Mouse (Mus musculus): Measurements from ENCODE around the gene Gm10310. TPM values are rescaled to one million over a fixed set of nuclear protein-coding genes. Genes with fewer than 3 reads are reported as not detected.
"Not testable (repeated sequence)": the region's sequence is repeated elsewhere in the genome, so short reads cannot be mapped to it uniquely, and the experiment has no call there.

Gm10310 gene
- polyA plus RNA-seq (2012; ENCODE audit: insufficient read depth, insufficient read length, low replicate concordance, missing spikeins), result not detected in 2 replicates

GRCm38 (mm10) chr10:129984962-129985361 is at the start of gene Gm10310:
Gene Gm10310, minus strand, starts transcription at chr10:129985062.
- no CpG with 5 or more reads among the region's 1 CpGs for WGBS
- H3K4me1 ChIP-seq (ENCODE audit: control insufficient read depth, insufficient read depth, low read length); H3K4me3 ChIP-seq (ENCODE audit: insufficient read depth, low read depth, low read length); H3K27ac ChIP-seq (ENCODE audit: insufficient read depth, low read depth, low read length): not testable (repeated sequence)

DNA sequence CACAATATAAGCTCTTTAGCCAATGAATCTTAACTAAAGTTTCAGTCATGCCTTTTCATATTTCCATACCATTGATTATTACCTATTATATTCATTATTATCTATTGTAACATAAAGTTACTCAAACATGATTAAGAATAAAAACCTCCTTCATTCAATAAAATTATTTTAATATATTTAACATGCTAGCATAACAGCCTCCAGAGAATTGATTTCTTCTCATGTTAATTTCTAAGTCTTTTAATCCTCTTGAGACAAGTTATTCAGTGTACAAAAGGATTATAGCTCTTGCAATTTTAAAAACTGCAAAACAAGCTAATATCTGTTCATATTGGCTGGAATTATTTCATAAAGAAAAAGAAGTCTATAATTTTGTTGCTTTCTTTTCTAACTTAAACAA is 45.2 kb upstream of the Gm10310 start, which contains the start of gene Olfr821:
Olfr821 (plus strand) TSS at position 301 of the 400 bp plus-strand sequence.
- no peaks in the 10 kb centered on the region for H3K4me1 ChIP-seq (ENCODE audit: control insufficient read depth, insufficient read depth, low read length)
- H3K27ac ChIP-seq (ENCODE audit: insufficient read depth, low read depth, low read length), result no peak within 1 kb of the TSS
- TF ChIP-seq POLR2A (IDR thresholded peaks at IDR 0.05; ENCODE audit: insufficient read depth, low read depth, low read length), result no peak
- no peak for TF ChIP-seq CTCF (IDR thresholded peaks at IDR 0.05; ENCODE audit: insufficient read depth, low read depth, low read length)
- H3K4me3 ChIP-seq (ENCODE audit: insufficient read depth, low read depth, low read length), result no peak within 1 kb of the TSS

DNA sequence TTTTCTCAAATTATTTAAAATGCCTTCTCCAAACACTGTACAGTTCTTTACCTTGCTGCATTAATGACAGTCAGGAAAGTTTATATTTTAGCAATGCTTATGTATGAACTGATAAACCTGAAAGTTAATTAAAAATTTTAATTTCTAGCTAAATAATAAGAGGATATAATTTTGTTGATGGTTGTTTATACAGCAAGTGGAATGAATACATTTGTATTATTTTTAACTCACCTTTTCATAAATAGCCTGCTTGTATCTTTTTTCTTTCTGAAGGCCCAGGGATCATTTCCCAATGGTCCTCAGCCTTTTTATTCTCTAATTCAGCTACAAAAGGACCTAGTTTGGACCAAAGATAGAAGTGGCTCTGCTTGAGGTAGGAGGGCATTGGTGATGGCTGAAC is 27.5 kb upstream of the Gm10310 start, which contains the start of gene Olfr820:
Olfr820 (plus strand) TSS at position 301 of the 400 bp plus-strand sequence.
- no peak within 1 kb of the TSS for H3K27ac ChIP-seq (ENCODE audit: insufficient read depth, low read depth, low read length)
- H3K4me3 ChIP-seq (ENCODE audit: insufficient read depth, low read depth, low read length), result no peak within 1 kb of the TSS
- TF ChIP-seq CTCF (IDR thresholded peaks at IDR 0.05; ENCODE audit: insufficient read depth, low read depth, low read length) (no peak), POLR2A (IDR thresholded peaks at IDR 0.05; ENCODE audit: insufficient read depth, low read depth, low read length) (no peak)
- H3K4me1 ChIP-seq (ENCODE audit: control insufficient read depth, insufficient read depth, low read length), result no peaks in the 10 kb centered on the region

GRCm38 (mm10) chr10:130005366-130005765 is 20.5 kb upstream of the Gm10310 start:
- H3K4me1 ChIP-seq (ENCODE audit: control insufficient read depth, insufficient read depth, low read length); H3K4me3 ChIP-seq (ENCODE audit: insufficient read depth, low read depth, low read length); H3K27ac ChIP-seq (ENCODE audit: insufficient read depth, low read depth, low read length): not testable (repeated sequence)
- WGBS, result 85% methylated on average over 4 of the region's 4 CpGs

GRCm38 (mm10) chr10:130004104-130004503 is 19.2 kb upstream of the Gm10310 start:
- not testable (repeated sequence) for H3K27ac ChIP-seq (ENCODE audit: insufficient read depth, low read depth, low read length); H3K4me3 ChIP-seq (ENCODE audit: insufficient read depth, low read depth, low read length); H3K4me1 ChIP-seq (ENCODE audit: control insufficient read depth, insufficient read depth, low read length)
- WGBS, result 83% methylated on average over 4 of the region's 4 CpGs

DNA sequence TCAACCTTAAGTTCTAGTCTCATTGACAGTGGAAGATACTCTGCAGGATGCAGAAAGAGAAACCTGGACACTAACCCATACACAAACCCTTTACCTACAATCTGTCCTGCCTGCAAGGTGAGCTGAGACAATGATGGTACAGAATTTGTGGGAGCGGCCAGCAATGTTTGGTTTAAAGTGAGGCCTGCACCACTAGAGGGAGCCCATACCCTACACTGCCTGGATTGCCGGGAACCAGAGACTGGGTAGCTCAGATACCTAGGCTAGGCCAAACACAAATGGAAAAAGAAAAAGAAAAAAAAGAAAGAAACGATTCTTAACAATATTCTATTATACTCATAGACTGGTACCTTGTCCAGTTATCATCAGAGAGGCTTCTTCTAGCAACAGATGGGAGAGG is 3.0 kb downstream of the Gm10310 start:
- H3K4me1 ChIP-seq (ENCODE audit: control insufficient read depth, insufficient read depth, low read length); H3K4me3 ChIP-seq (ENCODE audit: insufficient read depth, low read depth, low read length); H3K27ac ChIP-seq (ENCODE audit: insufficient read depth, low read depth, low read length): not testable (repeated sequence)
- WGBS, result no CpG with 5 or more reads among the region's 3 CpGs

DNA sequence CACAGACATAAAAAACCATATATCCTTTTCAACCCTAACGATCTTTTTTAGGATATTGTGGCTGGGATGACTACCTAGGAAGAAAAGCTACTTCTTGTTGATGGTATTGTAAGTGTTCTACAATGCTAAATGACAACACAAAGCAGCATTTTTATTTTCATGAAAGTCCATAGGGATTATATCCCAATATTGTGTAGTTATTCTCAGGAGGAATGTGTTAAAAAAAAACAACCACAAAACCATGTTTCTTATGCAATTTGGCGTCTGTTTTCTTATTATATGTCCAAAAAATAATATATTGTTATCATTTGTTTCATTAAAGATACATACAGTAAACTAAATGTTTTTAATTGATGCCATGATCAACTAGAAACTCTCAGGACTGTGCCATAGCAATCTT is 8.8 kb downstream of the Gm10310 start, which contains the start of gene Olfr247:
Olfr247 (minus strand) TSS at position 101 of the 400 bp plus-strand sequence.
- H3K4me1 ChIP-seq (ENCODE audit: control insufficient read depth, insufficient read depth, low read length); H3K27ac ChIP-seq (ENCODE audit: insufficient read depth, low read depth, low read length); H3K4me3 ChIP-seq (ENCODE audit: insufficient read depth, low read depth, low read length): not testable (repeated sequence)
- no CpG with 5 or more reads among the region's 2 CpGs for WGBS

GRCm38 (mm10) chr10:129972994-129973393 is 11.9 kb downstream of the Gm10310 start:
- not testable (repeated sequence) for H3K4me1 ChIP-seq (ENCODE audit: control insufficient read depth, insufficient read depth, low read length); H3K27ac ChIP-seq (ENCODE audit: insufficient read depth, low read depth, low read length); H3K4me3 ChIP-seq (ENCODE audit: insufficient read depth, low read depth, low read length)
- WGBS, result no CpG with 5 or more reads among the region's 3 CpGs

DNA sequence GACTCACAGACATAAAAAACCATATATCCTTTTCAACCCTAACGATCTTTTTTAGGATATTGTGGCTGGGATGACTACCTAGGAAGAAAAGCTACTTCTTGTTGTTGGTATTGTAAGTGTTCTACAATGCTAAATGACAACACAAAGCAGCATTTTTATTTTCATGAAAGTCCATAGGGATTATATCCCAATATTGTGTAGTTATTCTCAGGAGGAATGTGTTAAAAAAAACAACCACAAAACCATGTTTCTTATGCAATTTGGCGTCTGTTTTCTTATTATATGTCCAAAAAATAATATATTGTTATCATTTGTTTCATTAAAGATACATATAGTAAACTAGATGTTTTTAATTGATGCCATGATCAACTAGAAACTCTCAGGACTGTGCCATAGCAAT is 17.7 kb downstream of the Gm10310 start, which contains the start of gene Olfr819:
Olfr819 (minus strand) TSS at position 101 of the 400 bp plus-strand sequence.
- not testable (repeated sequence) for H3K4me3 ChIP-seq (ENCODE audit: insufficient read depth, low read depth, low read length); H3K4me1 ChIP-seq (ENCODE audit: control insufficient read depth, insufficient read depth, low read length); H3K27ac ChIP-seq (ENCODE audit: insufficient read depth, low read depth, low read length)
- 80% methylated on average over 2 of the region's 2 CpGs for WGBS

- H3K27ac ChIP-seq (ENCODE audit: insufficient read depth, low read depth, low read length); H3K4me1 ChIP-seq (ENCODE audit: control insufficient read depth, insufficient read depth, low read length); H3K4me3 ChIP-seq (ENCODE audit: insufficient read depth, low read depth, low read length): not testable (repeated sequence)
- 95% methylated on average over 2 of the region's 3 CpGs for WGBS
These were observed 18.6 kb downstream of the Gm10310 start for GRCm38 (mm10) chr10:129966232-129966631.

GRCm38 (mm10) chr10:129949000-129949399 is 35.9 kb downstream of the Gm10310 start, which contains the start of gene Olfr818:
Gene Olfr818, minus strand, starts transcription at chr10:129949100.
- TF ChIP-seq POLR2A (IDR thresholded peaks at IDR 0.05; ENCODE audit: insufficient read depth, low read depth, low read length) (no peak), CTCF (IDR thresholded peaks at IDR 0.05; ENCODE audit: insufficient read depth, low read depth, low read length) (no peak)
- no peaks in the 10 kb centered on the region for H3K4me1 ChIP-seq (ENCODE audit: control insufficient read depth, insufficient read depth, low read length)
- 90% methylated on average over 2 of the region's 2 CpGs for WGBS
- no peak within 1 kb of the TSS for H3K27ac ChIP-seq (ENCODE audit: insufficient read depth, low read depth, low read length)
- H3K4me3 ChIP-seq (ENCODE audit: insufficient read depth, low read depth, low read length), result no peak within 1 kb of the TSS

Other genes starting within 250 kb of the Gm10310 start
- not detected in 2 replicates for gene Olfr806, start 243.1 kb downstream of the Gm10310 start, polyA plus RNA-seq (2012; ENCODE audit: insufficient read depth, insufficient read length, low replicate concordance, missing spikeins)
- not detected in 2 replicates for gene Olfr807, start 227.3 kb downstream of the Gm10310 start, polyA plus RNA-seq (2012; ENCODE audit: insufficient read depth, insufficient read length, low replicate concordance, missing spikeins)
- not detected in 2 replicates for gene Olfr808, start 219.6 kb downstream of the Gm10310 start, polyA plus RNA-seq (2012; ENCODE audit: insufficient read depth, insufficient read length, low replicate concordance, missing spikeins)
- gene Olfr809, start 210.4 kb downstream of the Gm10310 start, polyA plus RNA-seq (2012; ENCODE audit: insufficient read depth, insufficient read length, low replicate concordance, missing spikeins), result not detected in 2 replicates
- gene Olfr810, start 190.1 kb downstream of the Gm10310 start, polyA plus RNA-seq (2012; ENCODE audit: insufficient read depth, insufficient read length, low replicate concordance, missing spikeins), result not detected in 2 replicates
- gene Olfr811, start 180.7 kb downstream of the Gm10310 start, polyA plus RNA-seq (2012; ENCODE audit: insufficient read depth, insufficient read length, low replicate concordance, missing spikeins), result not detected in 2 replicates
- gene Olfr812, start 139.0 kb downstream of the Gm10310 start, polyA plus RNA-seq (2012; ENCODE audit: insufficient read depth, insufficient read length, low replicate concordance, missing spikeins), result not detected in 2 replicates
- gene Olfr813, start 129.7 kb downstream of the Gm10310 start, polyA plus RNA-seq (2012; ENCODE audit: insufficient read depth, insufficient read length, low replicate concordance, missing spikeins), result not detected in 2 replicates
- not detected in 2 replicates for gene Olfr814, start 105.2 kb downstream of the Gm10310 start, polyA plus RNA-seq (2012; ENCODE audit: insufficient read depth, insufficient read length, low replicate concordance, missing spikeins)
- not detected in 2 replicates for gene Olfr815, start 79.2 kb downstream of the Gm10310 start, polyA plus RNA-seq (2012; ENCODE audit: insufficient read depth, insufficient read length, low replicate concordance, missing spikeins)
- not detected in 2 replicates for gene Olfr816, start 69.5 kb downstream of the Gm10310 start, polyA plus RNA-seq (2012; ENCODE audit: insufficient read depth, insufficient read length, low replicate concordance, missing spikeins)
- gene Olfr818, start 36.0 kb downstream of the Gm10310 start, polyA plus RNA-seq (2012; ENCODE audit: insufficient read depth, insufficient read length, low replicate concordance, missing spikeins), result not detected in 2 replicates
- not detected in 2 replicates for gene Olfr819, start 17.8 kb downstream of the Gm10310 start, polyA plus RNA-seq (2012; ENCODE audit: insufficient read depth, insufficient read length, low replicate concordance, missing spikeins)
- not detected in 2 replicates for gene Olfr247, start 8.9 kb downstream of the Gm10310 start, polyA plus RNA-seq (2012; ENCODE audit: insufficient read depth, insufficient read length, low replicate concordance, missing spikeins)
- not detected in 2 replicates for gene Olfr820, start 27.6 kb upstream of the Gm10310 start, polyA plus RNA-seq (2012; ENCODE audit: insufficient read depth, insufficient read length, low replicate concordance, missing spikeins)
- gene Olfr821, start 45.3 kb upstream of the Gm10310 start, polyA plus RNA-seq (2012; ENCODE audit: insufficient read depth, insufficient read length, low replicate concordance, missing spikeins), result not detected in 2 replicates
- not detected in 2 replicates for gene Olfr822, start 86.1 kb upstream of the Gm10310 start, polyA plus RNA-seq (2012; ENCODE audit: insufficient read depth, insufficient read length, low replicate concordance, missing spikeins)
- gene Olfr823, start 130.3 kb upstream of the Gm10310 start, polyA plus RNA-seq (2012; ENCODE audit: insufficient read depth, insufficient read length, low replicate concordance, missing spikeins), result not detected in 2 replicates
- gene Olfr824, start 144.9 kb upstream of the Gm10310 start, polyA plus RNA-seq (2012; ENCODE audit: insufficient read depth, insufficient read length, low replicate concordance, missing spikeins), result not detected in 2 replicates
- gene Olfr825, start 181.7 kb upstream of the Gm10310 start, polyA plus RNA-seq (2012; ENCODE audit: insufficient read depth, insufficient read length, low replicate concordance, missing spikeins), result not detected in 2 replicates
- not detected in 2 replicates for gene Olfr826, start 199.1 kb upstream of the Gm10310 start, polyA plus RNA-seq (2012; ENCODE audit: insufficient read depth, insufficient read length, low replicate concordance, missing spikeins)
- not detected in 2 replicates for gene Olfr827, start 229.3 kb upstream of the Gm10310 start, polyA plus RNA-seq (2012; ENCODE audit: insufficient read depth, insufficient read length, low replicate concordance, missing spikeins)